Mouse (Mus musculus): ENCODE data around the gene Tmem86b. TPM values are rescaled to one million over a fixed set of nuclear protein-coding genes. Genes with fewer than 3 reads are reported as not detected.

Gene Tmem86b
- total RNA-seq (2015) (8.9 and 10.7 TPM in 2 replicates), total RNA-seq (2017) (13.6 and 22.1 TPM in 2 replicates)

- ATAC-seq (ENCODE audit: poor library complexity, severe bottlenecking): no peak
Observed at GRCm38 (mm10) chr7:4631031-4631430, at the start of gene Tmem86b. Gene Tmem86b, minus strand, starts transcription at chr7:4631422.

GRCm38 (mm10) chr7:4675200-4675599 is 44.0 kb upstream of the Tmem86b start:
- ATAC-seq (ENCODE audit: poor library complexity, severe bottlenecking): no peak

GRCm38 (mm10) chr7:4674114-4674731 is 43.0 kb upstream of the Tmem86b start:
- no peak for ATAC-seq (ENCODE audit: poor library complexity, severe bottlenecking)

GRCm38 (mm10) chr7:4671956-4672355 is 40.7 kb upstream of the Tmem86b start:
- no peak for ATAC-seq (ENCODE audit: poor library complexity, severe bottlenecking)

- no peak for ATAC-seq (ENCODE audit: poor library complexity, severe bottlenecking)
Observed at GRCm38 (mm10) chr7:4670655-4671255, 39.5 kb upstream of the Tmem86b start.

GRCm38 (mm10) chr7:4669156-4669555 is 37.9 kb upstream of the Tmem86b start:
- ATAC-seq (ENCODE audit: poor library complexity, severe bottlenecking): no peak

- no peak for ATAC-seq (ENCODE audit: poor library complexity, severe bottlenecking)
Observed at GRCm38 (mm10) chr7:4668506-4668905, 37.3 kb upstream of the Tmem86b start.

GRCm38 (mm10) chr7:4666871-4667270 is 35.6 kb upstream of the Tmem86b start:
- no peak for ATAC-seq (ENCODE audit: poor library complexity, severe bottlenecking)

GRCm38 (mm10) chr7:4663742-4664141 is 32.5 kb upstream of the Tmem86b start:
- ATAC-seq (ENCODE audit: poor library complexity, severe bottlenecking): no peak

- ATAC-seq (ENCODE audit: poor library complexity, severe bottlenecking): no peak
Observed at GRCm38 (mm10) chr7:4663179-4663578, 32.0 kb upstream of the Tmem86b start.

GRCm38 (mm10) chr7:4659911-4660443 is 28.8 kb upstream of the Tmem86b start:
- no peak for ATAC-seq (ENCODE audit: poor library complexity, severe bottlenecking)

- ATAC-seq (ENCODE audit: poor library complexity, severe bottlenecking): peak; percentile 86
Observed at GRCm38 (mm10) chr7:4658912-4659551, 27.8 kb upstream of the Tmem86b start, which contains the start of gene Ppp6r1. Gene Ppp6r1, minus strand, starts transcription at chr7:4659019.

GRCm38 (mm10) chr7:4658128-4658907 is 27.1 kb upstream of the Tmem86b start:
- ATAC-seq (ENCODE audit: poor library complexity, severe bottlenecking): peak; percentile 41

GRCm38 (mm10) chr7:4657521-4658127 is 26.4 kb upstream of the Tmem86b start:
- no peak for ATAC-seq (ENCODE audit: poor library complexity, severe bottlenecking)

GRCm38 (mm10) chr7:4656818-4657217 is 25.6 kb upstream of the Tmem86b start:
- ATAC-seq (ENCODE audit: poor library complexity, severe bottlenecking): peak; percentile 9; the same call in 1 of the 2 replicates

- ATAC-seq (ENCODE audit: poor library complexity, severe bottlenecking): no peak
Observed at GRCm38 (mm10) chr7:4655916-4656315, 24.7 kb upstream of the Tmem86b start.

GRCm38 (mm10) chr7:4655393-4655792 is 24.2 kb upstream of the Tmem86b start:
- no peak for ATAC-seq (ENCODE audit: poor library complexity, severe bottlenecking)

- no peak for ATAC-seq (ENCODE audit: poor library complexity, severe bottlenecking)
Observed at GRCm38 (mm10) chr7:4654221-4654620, 23.0 kb upstream of the Tmem86b start.

- ATAC-seq (ENCODE audit: poor library complexity, severe bottlenecking): peak; percentile 71
Observed at GRCm38 (mm10) chr7:4653780-4654179, 22.6 kb upstream of the Tmem86b start.

- ATAC-seq (ENCODE audit: poor library complexity, severe bottlenecking): peak; percentile 7; the same call in 1 of the 2 replicates
Observed at GRCm38 (mm10) chr7:4653351-4653750, 22.1 kb upstream of the Tmem86b start.

- ATAC-seq (ENCODE audit: poor library complexity, severe bottlenecking): no peak
Observed at GRCm38 (mm10) chr7:4652726-4653125, 21.5 kb upstream of the Tmem86b start.
